Mouse (Mus musculus) adrenal gland, postnatal 4 days (tissue): ENCODE results near the gene Psd. TPM values are rescaled to one million over a fixed set of nuclear protein-coding genes. Genes with fewer than 3 reads are reported as not detected.

Experiments used
- DNase-seq, 2 experiments: peaks; one replicate each; pipeline ENCODE4 v3.0.0; 2021 to 2022; ENCODE audit warnings: low spot score in 2 of 2, mixed read lengths in 2 of 2
- total RNA-seq, 2 experiments: library from RNA; stranded (reverse); gene quantifications; 2 replicates each; pipeline ENCODE4 v1.2.3; 2021

The Psd gene
- total RNA-seq, 2 experiments from 2014 or later: 19.0 to 22.6 TPM

DNA sequence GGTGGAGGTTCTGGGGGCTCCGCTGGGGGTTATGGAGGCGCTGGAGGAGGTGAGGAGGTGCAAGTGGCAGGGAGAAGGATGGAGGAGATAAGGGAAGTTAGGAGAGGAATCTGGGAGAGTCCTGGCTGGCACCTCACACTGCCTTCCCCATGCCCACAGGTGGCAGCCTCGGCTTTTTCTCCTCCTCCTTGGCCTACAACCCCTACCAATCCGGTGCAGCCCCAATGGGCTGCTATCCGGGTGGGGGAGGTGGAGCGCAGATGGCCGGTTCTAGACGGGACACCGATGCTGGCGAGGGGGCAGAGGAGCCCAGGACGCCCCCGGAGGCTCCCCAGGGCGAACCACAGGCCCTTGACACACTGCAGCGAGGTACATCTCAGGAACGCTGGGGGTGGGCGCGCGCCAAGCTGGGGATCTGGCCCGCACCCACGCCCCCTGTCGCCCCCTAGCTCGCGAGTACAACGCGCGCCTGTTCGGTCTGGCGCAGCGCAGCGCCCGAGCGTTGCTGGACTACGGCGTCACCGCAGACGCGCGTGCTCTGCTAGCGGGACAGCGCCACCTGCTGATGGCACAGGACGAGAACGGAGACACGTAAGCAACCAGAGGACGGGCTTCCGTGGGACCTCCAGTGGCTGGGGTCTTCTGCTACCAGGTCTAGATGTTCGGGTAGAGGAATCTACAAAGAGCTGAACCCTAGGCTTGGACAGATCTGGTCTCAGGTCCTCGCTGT is 18.1 kb downstream of the Psd start:
- DNase-seq: peak in 1 of 2 experiments; percentile 57

DNA sequence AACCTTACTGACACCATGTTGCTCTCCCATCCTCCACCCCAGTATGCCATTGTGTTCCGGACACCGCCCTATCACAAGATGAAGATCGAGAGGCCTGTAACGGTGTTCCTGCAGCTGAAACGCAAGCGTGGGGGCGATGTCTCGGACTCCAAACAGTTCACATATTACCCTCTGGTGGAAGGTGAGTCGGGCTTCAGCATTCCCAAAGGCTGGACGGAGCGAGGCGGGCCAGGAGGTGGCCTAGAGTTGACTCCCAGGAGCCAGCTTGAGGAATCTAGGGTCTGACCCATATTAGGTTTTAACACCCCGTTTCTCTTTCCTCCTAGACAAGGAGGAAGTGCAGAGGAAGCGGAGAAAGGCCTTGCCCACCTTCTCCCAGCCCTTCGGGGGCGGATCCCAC is 18.7 kb downstream of the Psd start:
- no peak for DNase-seq

- DNase-seq: no peak
These were observed 19.2 kb downstream of the Psd start for GRCm38 (mm10) chr19:46307781-46308180.

DNA sequence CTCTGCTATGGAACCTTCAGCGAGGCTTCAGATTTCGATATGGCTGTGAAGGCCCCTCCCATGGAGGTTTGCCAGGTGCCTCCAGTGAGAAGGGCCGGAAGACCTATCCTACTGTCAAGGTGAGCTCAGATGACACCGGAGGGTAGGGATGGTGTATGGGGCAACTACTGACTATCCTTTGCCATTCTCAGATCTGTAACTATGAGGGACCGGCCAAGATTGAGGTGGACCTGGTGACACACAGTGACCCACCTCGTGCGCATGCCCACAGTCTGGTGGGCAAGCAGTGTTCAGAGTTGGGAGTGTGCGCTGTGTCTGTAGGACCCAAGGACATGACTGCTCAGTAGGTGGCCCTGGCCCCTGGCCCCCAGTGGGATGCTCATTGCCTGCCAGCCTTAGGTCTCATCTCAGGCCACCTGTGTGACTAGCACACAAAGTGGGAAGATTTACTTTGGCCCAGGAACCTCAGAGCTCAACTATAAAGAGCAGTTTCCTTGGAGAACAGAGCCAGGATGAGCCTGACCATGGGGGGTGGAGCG is 20.1 kb downstream of the Psd start:
- DNase-seq: no peak

DNA sequence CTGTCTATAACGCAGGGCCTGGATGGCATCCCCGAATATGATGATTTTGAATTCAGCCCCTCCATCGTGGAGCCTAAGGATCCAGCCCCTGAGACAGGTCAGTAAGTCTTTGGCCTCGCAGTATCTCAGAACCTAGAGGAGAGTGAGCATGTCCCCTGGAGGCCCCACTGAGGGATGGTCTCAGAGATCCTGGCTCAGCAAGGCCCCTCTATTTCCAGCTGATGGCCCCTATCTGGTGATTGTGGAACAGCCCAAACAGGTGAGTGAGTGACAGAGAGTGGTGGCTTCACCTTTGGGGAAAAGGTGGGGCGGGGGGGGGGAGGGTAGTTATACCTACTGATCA is 20.7 kb downstream of the Psd start:
- DNase-seq: no peak

DNA sequence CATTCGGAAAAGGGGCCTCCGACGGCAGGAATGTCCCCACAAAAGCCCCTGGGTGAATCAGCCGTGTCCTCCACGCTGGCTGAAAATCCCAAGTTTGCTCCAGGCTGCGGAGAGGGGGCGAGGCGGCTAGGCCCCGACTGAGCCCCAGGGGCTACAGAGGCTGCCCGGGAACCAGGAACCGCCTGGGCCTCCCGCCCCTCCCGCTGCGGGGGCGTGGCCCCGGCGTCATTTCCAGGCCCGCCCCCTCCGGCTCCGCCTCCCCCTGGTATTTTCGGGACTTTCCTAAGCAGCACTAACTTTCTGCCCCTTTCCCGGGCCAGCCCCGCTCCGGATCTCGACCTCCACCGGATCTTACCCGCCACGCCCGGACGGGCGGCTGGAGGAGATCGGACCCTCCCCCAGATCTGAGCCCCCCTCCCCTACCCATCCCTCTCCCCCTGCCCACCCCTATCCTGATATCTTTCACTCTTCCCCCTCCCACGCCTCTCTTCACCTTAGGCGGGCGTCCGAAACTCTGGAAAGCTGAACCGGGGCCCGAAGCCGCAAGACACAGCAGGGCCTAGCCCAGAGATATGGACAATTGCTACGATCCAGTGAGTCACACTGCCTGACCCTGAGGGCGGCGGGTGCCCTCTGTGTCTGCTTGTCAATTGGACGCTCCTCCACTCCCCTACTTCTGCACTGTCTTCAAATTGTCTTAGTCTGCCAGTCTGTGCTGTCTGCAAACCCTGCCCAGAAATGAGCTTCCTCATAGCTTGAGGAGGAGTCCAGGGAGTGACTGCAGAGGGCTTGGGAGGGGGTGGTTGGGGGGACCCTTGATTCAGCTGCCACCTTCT is 21.3 kb downstream of the Psd start:
- peak; percentile 67 to 83 for DNase-seq

DNA sequence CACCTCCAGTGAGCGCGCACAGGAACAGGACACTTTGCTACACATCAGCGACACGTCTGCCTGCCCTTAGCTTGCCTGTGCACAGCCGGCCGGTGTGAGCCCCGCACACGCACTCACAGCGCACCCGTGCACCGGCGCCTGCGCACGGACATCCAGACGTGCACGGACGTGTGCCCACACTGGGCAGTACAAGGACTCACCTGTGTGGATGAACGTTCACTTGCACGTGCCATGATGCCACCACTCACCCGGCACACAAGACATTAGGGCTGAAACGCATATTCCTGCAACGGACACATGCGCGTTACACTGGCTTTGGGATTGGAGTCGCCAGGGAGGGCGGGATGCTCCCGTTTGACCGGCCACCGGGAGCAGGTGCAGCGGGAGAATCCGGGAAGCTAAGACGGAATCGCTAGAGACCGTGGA is 22.0 kb downstream of the Psd start:
- DNase-seq: no peak

DNA sequence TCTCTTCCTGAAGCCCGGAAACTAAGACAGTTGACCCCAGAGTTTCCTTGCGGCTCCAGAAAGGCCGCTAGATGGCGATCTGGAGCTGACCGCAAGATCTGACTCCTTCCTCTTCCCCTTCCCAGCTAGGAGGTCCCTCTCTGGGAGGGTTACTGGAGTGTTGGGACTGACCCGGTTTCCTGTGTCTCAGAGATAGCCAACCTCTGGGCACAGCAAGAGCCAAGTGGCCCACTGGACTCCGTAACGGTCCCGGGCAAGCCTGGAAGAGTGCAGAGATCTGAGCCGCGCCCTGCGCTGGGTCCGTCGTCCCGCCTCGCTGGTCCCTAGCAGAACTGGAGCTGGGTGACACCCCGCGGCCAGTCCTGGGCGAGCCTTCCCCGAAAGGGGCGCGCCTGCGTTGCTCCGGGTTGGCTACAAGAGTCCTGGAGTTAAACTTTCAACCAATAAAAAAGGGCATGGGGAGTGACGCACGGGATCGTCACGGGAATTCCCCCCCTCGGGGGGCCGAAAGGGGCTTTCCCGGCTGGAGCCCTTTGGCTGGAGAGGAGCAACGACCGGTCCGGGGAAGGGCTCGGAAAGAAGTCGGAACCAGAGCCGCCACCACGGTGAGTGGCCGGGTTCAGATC is 22.6 kb downstream of the Psd start, which contains the start of gene Nfkb2:
Nfkb2 (plus strand) TSS at position 105 of the 626 bp plus-strand sequence.
- DNase-seq: peak; percentile 87 to 95

DNA sequence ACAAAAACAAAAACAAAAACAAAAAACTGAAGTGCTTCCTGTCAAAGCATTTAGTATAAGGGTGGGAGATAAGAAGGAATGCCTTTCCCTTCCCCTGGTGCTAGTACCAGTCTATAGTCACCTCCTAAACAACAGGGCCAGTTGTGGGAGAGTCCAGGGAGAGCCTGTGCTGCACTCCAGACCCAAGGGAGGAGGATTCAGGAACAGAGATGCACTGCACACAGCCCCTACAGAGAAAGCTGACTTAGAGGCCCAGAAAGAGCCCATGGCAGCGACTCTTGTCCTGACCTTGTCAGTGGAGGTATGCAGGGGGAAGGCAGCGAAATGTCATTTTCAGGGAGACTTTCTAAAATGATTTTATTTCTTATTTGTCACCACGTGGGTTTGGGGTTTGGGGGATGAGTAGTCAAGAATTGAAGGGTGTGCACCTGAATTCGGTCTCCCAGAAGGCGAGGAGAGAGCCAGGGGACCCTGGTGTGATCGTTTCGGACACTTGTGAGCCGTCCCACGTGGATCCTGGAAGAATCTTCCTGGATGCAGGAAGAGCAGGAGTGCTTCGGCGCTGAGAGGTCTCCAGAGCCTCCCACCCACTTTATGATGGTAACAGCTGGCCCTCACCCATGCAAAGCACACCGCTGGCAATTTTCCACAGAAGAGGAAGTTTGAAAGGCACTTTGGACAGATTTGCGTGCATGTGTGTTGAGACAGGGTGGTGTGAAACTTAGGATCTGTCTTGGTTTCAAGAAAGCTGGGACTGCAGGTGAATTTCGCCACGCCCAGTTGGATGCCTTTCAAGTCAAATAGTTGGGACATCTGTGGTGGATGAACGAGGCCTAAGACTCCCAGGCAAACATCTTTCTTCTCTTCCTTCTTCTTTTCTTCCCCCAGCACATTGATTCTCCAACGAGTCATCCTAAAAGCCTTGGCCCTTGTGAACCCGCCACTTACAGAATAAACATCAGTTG is 23.4 kb downstream of the Psd start:
- no peak for DNase-seq

GRCm38 (mm10) chr19:46302551-46302950 is 24.4 kb downstream of the Psd start:
- DNase-seq: no peak

DNA sequence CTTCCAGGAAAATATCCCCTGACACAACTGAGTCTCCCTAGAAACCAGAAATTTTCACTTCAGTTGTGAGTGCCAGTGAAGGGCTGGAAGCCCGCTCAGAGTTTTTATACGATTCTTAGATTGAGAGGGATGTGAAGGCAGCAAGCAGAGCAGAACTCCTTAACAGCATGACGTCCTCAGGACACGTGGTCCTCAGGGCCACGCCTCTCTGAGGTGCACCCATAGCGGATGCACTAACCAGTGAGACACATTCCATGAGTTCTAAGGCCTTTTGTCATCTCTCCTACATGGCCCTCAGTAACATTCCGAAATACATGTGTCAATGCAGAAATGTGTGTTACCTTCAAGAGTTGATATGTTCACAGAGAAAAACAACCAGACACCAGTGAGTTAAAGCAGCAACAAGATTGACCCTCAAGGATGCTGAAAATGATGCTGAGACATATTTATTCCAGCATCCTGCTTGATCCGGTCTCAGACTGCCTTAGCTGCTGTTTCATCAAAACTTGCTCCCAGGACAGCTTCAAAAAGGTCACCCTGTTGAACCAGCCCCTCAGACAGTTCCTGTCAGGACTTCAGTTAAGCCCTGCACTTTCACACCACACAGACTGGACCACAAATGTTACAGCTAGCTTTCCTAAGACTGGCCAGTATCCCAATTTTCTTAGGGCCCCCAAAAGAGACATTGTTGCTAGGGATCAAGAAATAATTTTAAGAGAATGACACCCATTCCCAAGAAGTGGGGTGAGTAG is 26.5 kb downstream of the Psd start:
- no peak for DNase-seq

DNA sequence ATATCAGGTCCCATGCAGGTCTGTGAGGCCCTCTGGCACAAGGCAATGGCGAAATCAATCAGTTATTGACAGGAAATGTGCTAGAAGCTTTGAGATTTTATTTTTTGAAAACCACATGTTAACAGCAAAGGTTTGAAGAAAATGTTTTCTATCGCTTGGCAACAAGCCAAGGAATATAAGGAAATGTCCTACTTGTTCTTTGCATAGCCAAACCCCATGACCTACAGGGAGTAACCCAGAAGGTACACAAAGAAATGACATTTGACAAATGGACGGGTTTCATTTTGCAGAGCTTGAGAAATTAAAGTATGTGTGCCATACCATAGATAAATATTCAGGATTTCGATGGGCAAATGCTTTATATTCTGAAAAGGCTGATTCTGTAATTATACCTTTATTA is 30.0 kb downstream of the Psd start:
- no peak for DNase-seq

GRCm38 (mm10) chr19:46290535-46291105 is 36.3 kb downstream of the Psd start:
- no peak for DNase-seq

GRCm38 (mm10) chr19:46287566-46287965 is 39.4 kb downstream of the Psd start:
- no peak for DNase-seq

DNA sequence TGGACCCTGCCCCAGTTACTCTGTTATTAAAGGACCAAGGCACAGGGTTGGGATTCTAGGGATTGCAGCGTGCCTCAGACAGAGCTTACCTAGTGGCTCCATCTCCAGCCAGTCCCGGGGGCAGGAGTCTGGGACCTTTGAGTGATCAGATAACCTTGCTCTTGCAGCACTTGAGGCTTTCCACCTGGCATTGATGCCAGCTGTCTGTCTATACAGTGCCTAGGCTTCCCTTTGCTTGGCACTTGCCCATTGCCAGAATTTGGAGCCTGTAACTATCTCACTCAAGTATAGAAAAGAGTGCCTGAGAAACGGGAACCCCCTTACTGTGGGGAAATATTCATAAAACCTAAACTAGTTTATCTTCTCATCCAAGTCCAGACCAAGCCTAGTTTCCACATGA is 40.0 kb downstream of the Psd start:
- no peak for DNase-seq

DNA sequence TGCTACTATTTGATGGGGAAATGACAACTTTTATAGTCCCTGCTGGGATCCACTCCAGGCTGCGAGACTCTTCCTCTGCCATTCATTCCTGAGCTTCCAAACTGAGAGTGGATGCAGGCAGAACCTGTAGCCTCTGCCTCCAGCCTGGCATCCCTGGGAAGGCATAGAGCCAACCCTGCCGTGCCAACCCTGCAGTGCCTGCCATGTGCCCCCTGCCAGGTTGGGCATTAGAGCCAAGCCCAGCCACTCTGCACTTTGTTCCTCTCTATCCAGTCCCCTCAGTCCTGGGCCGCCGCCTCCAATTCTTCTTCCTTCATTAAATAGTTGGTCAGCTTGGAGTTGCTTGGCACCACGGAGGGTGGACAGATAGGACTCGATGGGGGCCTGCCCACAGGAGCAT is 40.9 kb downstream of the Psd start:
- no peak for DNase-seq

GRCm38 (mm10) chr19:46285631-46286030 is 41.3 kb downstream of the Psd start:
- no peak for DNase-seq

DNA sequence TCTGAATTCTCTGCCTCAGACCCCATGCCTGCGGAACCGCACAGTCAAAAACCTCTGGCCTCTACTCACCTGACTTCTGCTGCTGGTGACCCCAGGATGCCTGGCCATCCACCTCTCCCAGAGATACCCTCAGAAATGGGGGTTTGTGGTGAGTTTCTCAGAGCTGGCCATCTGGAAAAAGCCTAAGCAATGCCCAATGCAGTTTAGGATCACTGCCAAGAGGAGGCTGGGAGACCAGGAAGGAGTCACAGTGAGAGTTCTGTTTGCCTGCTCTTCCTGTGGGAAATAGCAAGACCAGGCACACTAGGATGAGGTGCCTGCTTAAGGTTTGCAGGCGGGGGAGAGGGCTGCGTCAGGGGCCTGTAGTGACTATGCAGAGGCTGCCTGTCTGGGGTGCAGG is 42.3 kb downstream of the Psd start:
- DNase-seq: no peak

DNA sequence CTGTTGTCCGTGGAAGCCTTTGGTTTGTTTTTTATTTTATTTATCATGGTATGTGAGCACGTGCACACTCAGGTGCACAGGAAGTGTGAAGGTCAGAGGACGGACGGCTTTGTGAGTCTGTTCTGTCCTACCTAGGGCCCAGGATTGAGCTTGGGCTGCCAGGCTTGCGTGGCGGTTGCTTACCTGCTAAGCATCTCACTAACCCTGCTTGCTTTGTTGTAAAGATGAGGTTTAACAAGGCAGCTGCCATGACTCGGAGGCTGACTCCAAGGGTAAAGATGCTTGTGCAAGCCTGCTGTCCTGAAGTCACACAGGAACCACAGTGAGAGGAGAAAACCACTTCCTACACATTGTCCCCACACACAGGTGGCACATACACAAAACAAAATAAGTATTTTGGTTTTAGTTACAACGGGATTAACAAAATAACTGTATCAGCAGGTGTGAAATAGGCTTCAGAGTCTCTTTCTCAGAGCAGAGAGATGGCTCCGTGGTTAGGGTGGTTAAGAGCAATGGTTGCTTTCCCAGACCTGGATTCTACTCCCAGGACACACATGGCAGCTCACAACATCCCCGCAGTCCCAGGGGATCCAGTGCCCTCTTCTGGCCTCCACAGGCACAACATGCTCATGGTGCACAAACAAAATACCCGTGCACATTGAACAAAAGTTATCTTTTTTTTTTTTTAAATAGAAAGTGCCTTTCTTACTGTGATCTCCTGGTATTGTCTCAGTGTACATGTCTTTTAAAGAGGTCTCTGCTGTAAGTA is 44.7 kb downstream of the Psd start:
- no peak for DNase-seq
